Mouse (Mus musculus) inflammation-experienced regulatory T-cells, adult 6 months (primary cell): ENCODE data around the gene Ppp1r14d. TPM values are rescaled to one million over a fixed set of nuclear protein-coding genes. Genes with fewer than 3 reads are reported as not detected.

Experiments used
- ATAC-seq: one replicate; pipeline ENCODE4 v1.8.0; 2017
- polyA plus RNA-seq, 3 experiments: library from polyadenylated mRNA; unstranded; fragments of 100-300 nt; shearing (Covaris generic); gene quantifications; one replicate each; pipeline ENCODE4 v1.2.1; 2017

Gene Ppp1r14d
- polyA plus RNA-seq, 3 experiments from 2014 or later, result not detected

DNA sequence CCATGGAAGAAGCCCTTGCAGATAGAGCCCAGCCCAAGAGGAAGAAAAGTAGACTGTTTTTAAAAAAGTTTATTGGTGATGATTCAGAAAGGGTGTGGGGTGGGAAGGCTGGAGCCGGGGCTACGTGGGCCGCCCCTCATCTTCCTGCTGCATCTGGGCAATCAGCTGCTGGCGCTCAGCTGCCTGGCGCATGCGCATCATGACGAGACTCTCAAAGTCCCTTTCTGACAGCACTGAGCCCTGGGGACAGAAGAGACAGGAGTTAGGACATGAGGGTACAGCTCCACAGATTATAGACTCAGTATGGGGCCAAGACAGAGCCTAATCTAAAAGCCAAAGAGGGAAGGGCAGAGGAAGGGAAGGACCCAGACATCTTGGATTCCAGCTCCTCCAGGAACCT lies 57.3 kb downstream of the Ppp1r14d start:
- ATAC-seq, result no peak

- no peak for ATAC-seq
Measured at GRCm38 (mm10) chr2:119171574-119171973, 58.1 kb downstream of the Ppp1r14d start.

DNA sequence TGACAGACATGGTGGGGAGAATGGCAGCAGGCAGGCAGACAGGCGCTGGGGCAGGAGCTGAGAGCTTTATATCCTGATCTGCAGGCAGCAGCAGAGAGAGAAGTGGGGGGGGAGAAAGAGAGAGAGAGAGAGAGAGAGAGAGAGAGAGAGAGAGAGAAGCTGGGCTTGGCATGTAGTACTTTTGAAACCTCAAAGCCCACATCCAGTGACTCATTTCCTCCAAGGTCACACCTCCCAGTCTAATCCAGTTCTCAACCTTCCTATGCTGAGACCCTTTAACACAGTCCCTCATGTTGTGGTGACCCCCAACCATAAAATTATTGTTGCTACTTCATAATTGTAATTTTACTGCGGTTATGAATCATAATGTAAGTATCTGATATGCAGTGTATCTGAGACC lies 59.4 kb downstream of the Ppp1r14d start:
- no peak for ATAC-seq

Other genes starting within 250 kb of the Ppp1r14d start
- gene Ccdc32, start 200.5 kb downstream of the Ppp1r14d start, polyA plus RNA-seq, result 10 to 100 TPM; 21.9 to 23.2 (median 22.8) TPM
- 1 to 10 TPM; 1.6 to 2.2 (median 2.0) TPM for gene Rpusd2, start 195.1 kb downstream of the Ppp1r14d start, polyA plus RNA-seq
- 10 to 100 TPM in 1 of 3 experiments, 1 to 10 TPM in 2; 4.6 to 49.6 (median 6.9) TPM for gene Knl1, start 182.8 kb downstream of the Ppp1r14d start, polyA plus RNA-seq
- 10 to 100 TPM in 1 of 3 experiments, 1 to 10 TPM in 2; 3.8 to 40.3 (median 4.5) TPM for gene Rad51, start 117.1 kb downstream of the Ppp1r14d start, polyA plus RNA-seq
- gene Rmdn3, start 72.9 kb downstream of the Ppp1r14d start, polyA plus RNA-seq, result 10 to 100 TPM; 13.0 to 15.6 (median 14.5) TPM
- gene Gchfr, start 62.1 kb downstream of the Ppp1r14d start, polyA plus RNA-seq, result under 1 TPM in 1 of 3 experiments, not detected in 2; 0.58 TPM
- under 1 TPM; 0.23 to 0.95 (median 0.47) TPM for gene Gm14137, start 55.4 kb downstream of the Ppp1r14d start, polyA plus RNA-seq
- 10 to 100 TPM; 50.7 to 65.5 (median 50.7) TPM for gene Zfyve19, start 21.3 kb downstream of the Ppp1r14d start, polyA plus RNA-seq
- gene Dnajc17, start 21.1 kb downstream of the Ppp1r14d start, polyA plus RNA-seq, result 10 to 100 TPM; 16.0 to 22.4 (median 17.1) TPM
- under 1 TPM in 1 of 3 experiments, not detected in 2; 0.28 TPM for gene Spint1, start 7.5 kb upstream of the Ppp1r14d start, polyA plus RNA-seq
- under 1 TPM in 1 of 3 experiments, not detected in 2; 0.57 TPM for gene Rhov, start 41.4 kb upstream of the Ppp1r14d start, polyA plus RNA-seq
- gene Vps18, start 58.8 kb upstream of the Ppp1r14d start, polyA plus RNA-seq, result 1 to 10 TPM; 5.5 to 6.1 (median 5.9) TPM
- not detected for gene Dll4, start 95.9 kb upstream of the Ppp1r14d start, polyA plus RNA-seq
- not detected for gene Chac1, start 121.3 kb upstream of the Ppp1r14d start, polyA plus RNA-seq
- gene Ino80, start 247.8 kb upstream of the Ppp1r14d start, polyA plus RNA-seq, result 1 to 10 TPM; 4.5 to 8.9 (median 7.7) TPM